Mouse (Mus musculus) intestine, postnatal 0 days (tissue): ENCODE measurements around the gene 6820408C15Rik. TPM values are rescaled to one million over a fixed set of nuclear protein-coding genes. Genes with fewer than 3 reads are reported as not detected.

Source experiments
- ATAC-seq: fragments of 200-750 bp; cut with Nextera tagmentation; 2 replicates; pipeline ENCODE4 v1.8.0; 2017; ENCODE audit warnings: mild to moderate bottlenecking, moderate TSS enrichment, moderate library complexity
- H3K27ac ChIP-seq: fragments of 300-500 bp; sonication (generic); 2 replicates; pipeline ENCODE4 v1.5.1; 2014; ENCODE audit warnings: mild to moderate bottlenecking, low read depth, low read length, moderate library complexity
- H3K27me3 ChIP-seq: fragments of 300-500 bp; sonication (generic); replicated peaks from 2 replicates; pipeline ENCODE4 v1.6.1; 2014; ENCODE audit warnings: low read length, mixed read lengths; ENCODE audit not compliant: control insufficient read depth, insufficient read depth
- H3K36me3 ChIP-seq: fragments of 300-500 bp; sonication (generic); 2 replicates; pipeline ENCODE4 v1.6.1; 2014; ENCODE audit warnings: mild to moderate bottlenecking, moderate library complexity; ENCODE audit not compliant: control insufficient read depth, insufficient read depth
- H3K4me1 ChIP-seq: fragments of 300-500 bp; sonication (generic); replicated peaks from 2 replicates; pipeline ENCODE4 v1.6.1; 2014; ENCODE audit warnings: antibody characterized with exemption, low read length, mixed read lengths; ENCODE audit not compliant: control insufficient read depth, insufficient read depth
- H3K4me2 ChIP-seq: fragments of 300-500 bp; sonication (generic); replicated peaks from 2 replicates; pipeline ENCODE4 v1.6.1; 2014; ENCODE audit warnings: low read depth, mild to moderate bottlenecking, moderate library complexity
- H3K4me3 ChIP-seq: fragments of 300-500 bp; sonication (generic); 2 replicates; pipeline ENCODE4 v1.5.1; 2014; ENCODE audit warnings: low read depth, low read length
- H3K9ac ChIP-seq: fragments of 300-500 bp; sonication (generic); 2 replicates; pipeline ENCODE4 v1.6.1; 2014; ENCODE audit warnings: mild to moderate bottlenecking, low read depth, low read length
- H3K9me3 ChIP-seq: fragments of 300-500 bp; sonication (generic); 2 replicates; pipeline ENCODE4 v1.6.1; 2016; ENCODE audit warnings: mixed run types; ENCODE audit not compliant: control insufficient read depth
- CTCF ChIP-seq: sonication (generic); IDR thresholded peaks from 2 replicates; pipeline ENCODE4 v1.5.1; 2016; ENCODE audit warnings: low read depth, mild to moderate bottlenecking, control low read depth, antibody characterized with exemption, moderate library complexity
- WGBS: fragments of 180-500 bp; shearing (Covaris S2); extraction: QIAGEN DNeasy Blood & Tissue Kit; methylation state at CpG from one replicate; pipeline ENCODE4 v1.1.7; 2014; 5-methylcytosine and 5-hydroxymethylcytosine counted together
- polyA plus RNA-seq: library from polyadenylated mRNA; unstranded; fragments of >200 nt; fragmentation: Nextera tagmentation; extraction: Ambion mirVana; gene quantifications from 2 replicates; pipeline ENCODE4 v1.2.1, GENCODE M21; 2015

6820408C15Rik gene
- polyA plus RNA-seq, 1 experiment from 2014 or later = 0.34 TPM

- Histone ChIP-seq H3K4me1 (no peaks in the 10 kb centered on the region), H3K27ac (no peak overlapping the region), H3K4me3 (0 out of 2 replicates have a peak overlapping the region, but pooled peaks have one; percentile 16), H3K36me3 (no peaks in the 10 kb centered on the region), H3K4me2 (peak overlapping the region; percentile 61), H3K27me3 (no peaks in the 10 kb centered on the region), H3K9me3 (no peaks in the 10 kb centered on the region), H3K9ac (no peak overlapping the region)
- TF ChIP-seq CTCF = peak; percentile 99
- peak; percentile 77; the same call in 1 of the 2 replicates for ATAC-seq
- WGBS = 4% methylated on average over 23 of the region's 23 CpGs
Measured at GRCm38 (mm10) chr2:152436983-152437860, 21.8 kb downstream of the 6820408C15Rik start.

GRCm38 (mm10) chr2:152438963-152439362 lies 23.6 kb downstream of the 6820408C15Rik start:
- Histone ChIP-seq H3K27ac (no peak overlapping the region), H3K9me3 (no peaks in the 10 kb centered on the region), H3K4me2 (no peak overlapping the region), H3K9ac (no peak overlapping the region), H3K4me3 (no peak overlapping the region), H3K27me3 (no peaks in the 10 kb centered on the region), H3K4me1 (no peaks in the 10 kb centered on the region), H3K36me3 (no peaks in the 10 kb centered on the region)
- WGBS = 81% methylated on average over 1 of the region's 1 CpGs
- TF ChIP-seq CTCF = peak; percentile 50
- 0 out of 2 replicates have a peak, but pooled peaks have one; percentile 41 for ATAC-seq

- Histone ChIP-seq H3K9me3 (no peaks in the 10 kb centered on the region), H3K36me3 (no peaks in the 10 kb centered on the region), H3K27ac (no peak overlapping the region), H3K4me1 (no peaks in the 10 kb centered on the region), H3K9ac (no peak overlapping the region), H3K4me2 (no peak overlapping the region), H3K27me3 (no peaks in the 10 kb centered on the region), H3K4me3 (no peak overlapping the region)
- no peak for ATAC-seq
- TF ChIP-seq CTCF = no peak
- 65% methylated on average over 2 of the region's 2 CpGs for WGBS
Measured at GRCm38 (mm10) chr2:152439833-152440232, 24.4 kb downstream of the 6820408C15Rik start.

- ATAC-seq = no peak
- no peak overlapping the region for H3K27ac ChIP-seq
- no peaks in the 10 kb centered on the region for H3K36me3 ChIP-seq
- WGBS = 86% methylated on average over 4 of the region's 4 CpGs
- H3K9ac ChIP-seq = no peak overlapping the region
- H3K27me3 ChIP-seq = 0 out of 2 replicates have a peak, but pooled peaks cover 3% of the 10 kb centered on the region
- H3K9me3 ChIP-seq = no peaks in the 10 kb centered on the region
- no peak for TF ChIP-seq CTCF
- H3K4me2 ChIP-seq = no peak overlapping the region
- H3K4me1 ChIP-seq = no peaks in the 10 kb centered on the region
- H3K4me3 ChIP-seq = no peak overlapping the region
Measured at GRCm38 (mm10) chr2:152442322-152442721, 26.9 kb downstream of the 6820408C15Rik start.

GRCm38 (mm10) chr2:152443281-152443680 lies 27.9 kb downstream of the 6820408C15Rik start:
- WGBS = 77% methylated on average over 8 of the region's 8 CpGs
- H3K36me3 ChIP-seq = no peaks in the 10 kb centered on the region
- no peak overlapping the region for H3K27ac ChIP-seq
- H3K4me3 ChIP-seq = no peak overlapping the region
- ATAC-seq = no peak
- no peak overlapping the region for H3K9ac ChIP-seq
- no peaks in the 10 kb centered on the region for H3K4me1 ChIP-seq
- no peak for TF ChIP-seq CTCF
- H3K9me3 ChIP-seq = no peaks in the 10 kb centered on the region
- H3K4me2 ChIP-seq = no peak overlapping the region
- H3K27me3 ChIP-seq = 0 out of 2 replicates have a peak, but pooled peaks cover 3% of the 10 kb centered on the region

- H3K36me3 ChIP-seq = no peaks in the 10 kb centered on the region
- no peak overlapping the region for H3K9ac ChIP-seq
- no peak for ATAC-seq
- H3K4me2 ChIP-seq = no peak overlapping the region
- no peak overlapping the region for H3K4me3 ChIP-seq
- no peak for TF ChIP-seq CTCF
- 56% methylated on average over 2 of the region's 2 CpGs for WGBS
- H3K9me3 ChIP-seq = no peaks in the 10 kb centered on the region
- 0 out of 2 replicates have a peak, but pooled peaks cover 3% of the 10 kb centered on the region for H3K27me3 ChIP-seq
- H3K4me1 ChIP-seq = no peaks in the 10 kb centered on the region
- no peak overlapping the region for H3K27ac ChIP-seq
Measured at GRCm38 (mm10) chr2:152446642-152447041, 31.3 kb downstream of the 6820408C15Rik start.
